Mouse (Mus musculus): ENCODE results near the gene Pld1.

The Pld1 gene

DNA sequence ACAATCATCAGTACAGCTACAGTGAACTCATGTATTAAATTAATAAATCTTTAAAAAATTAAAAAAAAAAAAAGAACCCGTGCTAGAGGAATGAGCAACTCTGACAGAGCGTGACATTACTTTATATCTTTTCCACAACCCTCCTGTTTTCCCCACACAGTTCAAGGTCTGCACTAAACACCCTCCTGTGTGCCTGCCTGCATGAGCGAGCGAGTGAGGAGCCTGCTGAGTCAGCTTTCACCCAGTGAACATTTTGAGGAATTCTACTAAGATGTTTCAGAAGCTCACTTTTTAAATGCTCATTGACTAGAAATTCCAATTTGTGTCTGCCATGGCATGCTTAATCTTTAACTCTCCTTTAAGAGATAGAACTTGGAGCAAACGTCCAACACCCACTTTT, 109.1 kb downstream of the Pld1 start:
- no peak for DNase-seq (ENCODE audit: low read depth, low spot score)

DNA sequence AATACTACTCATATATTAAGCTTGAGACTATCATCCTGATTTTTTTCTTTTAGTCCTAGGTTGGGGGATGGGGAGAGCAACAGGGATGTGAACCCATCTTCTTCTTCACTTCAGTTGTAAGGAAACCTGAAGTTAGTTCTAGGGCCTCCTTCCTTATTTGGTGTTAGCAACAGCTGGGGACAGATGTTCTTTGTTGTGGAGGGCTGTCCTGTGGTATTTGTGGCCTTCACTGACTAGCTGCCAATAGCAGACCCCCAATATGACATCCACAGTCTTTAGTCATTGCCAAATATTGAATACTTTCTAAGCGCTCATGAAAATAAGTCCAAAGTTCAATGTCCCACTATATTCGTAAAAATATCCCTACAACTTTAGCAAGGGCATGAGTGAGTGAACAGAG, 111.0 kb downstream of the Pld1 start:
- DNase-seq (ENCODE audit: low read depth, low spot score), result no peak

DNA sequence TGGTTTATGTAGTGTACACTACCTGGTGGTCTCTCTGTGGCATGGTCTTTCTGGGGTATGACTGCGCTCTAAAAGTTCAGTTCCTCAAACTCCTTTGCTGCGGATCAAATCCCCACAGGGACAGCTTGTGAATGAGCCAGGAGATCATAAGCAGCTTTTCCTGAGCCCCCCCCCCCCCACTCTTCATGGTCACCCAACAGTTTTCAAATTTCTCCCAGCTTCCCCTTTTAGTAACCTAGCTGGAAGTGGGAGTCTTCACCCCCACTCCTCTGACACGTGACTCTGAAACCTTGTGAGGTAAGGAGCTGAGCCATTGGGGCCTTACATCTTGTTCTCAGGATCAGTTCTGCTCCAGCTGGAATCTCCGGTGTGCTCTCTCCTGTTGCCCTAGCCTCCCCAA, 114.6 kb downstream of the Pld1 start:
- DNase-seq (ENCODE audit: low read depth, low spot score), result no peak

DNA sequence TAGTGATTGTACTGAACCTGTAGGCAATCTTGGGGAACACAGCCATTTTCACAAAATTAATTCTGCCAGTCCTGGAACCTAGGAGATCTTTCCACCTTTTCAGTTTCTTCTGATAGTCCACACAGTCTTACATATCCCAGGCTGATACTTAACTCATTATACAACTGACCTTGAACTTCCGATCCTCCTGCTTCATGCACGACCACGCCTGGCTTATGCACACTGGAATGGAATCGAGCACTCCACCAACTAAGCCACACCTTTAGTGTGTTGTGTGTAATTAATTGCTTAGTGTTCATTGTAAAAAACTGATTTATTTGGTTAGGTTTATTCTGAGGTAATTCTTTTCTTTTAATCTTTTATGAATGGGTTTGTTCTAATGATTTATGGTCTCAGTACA, 122.2 kb downstream of the Pld1 start:
- no peak for DNase-seq (ENCODE audit: low read depth, low spot score)

DNA sequence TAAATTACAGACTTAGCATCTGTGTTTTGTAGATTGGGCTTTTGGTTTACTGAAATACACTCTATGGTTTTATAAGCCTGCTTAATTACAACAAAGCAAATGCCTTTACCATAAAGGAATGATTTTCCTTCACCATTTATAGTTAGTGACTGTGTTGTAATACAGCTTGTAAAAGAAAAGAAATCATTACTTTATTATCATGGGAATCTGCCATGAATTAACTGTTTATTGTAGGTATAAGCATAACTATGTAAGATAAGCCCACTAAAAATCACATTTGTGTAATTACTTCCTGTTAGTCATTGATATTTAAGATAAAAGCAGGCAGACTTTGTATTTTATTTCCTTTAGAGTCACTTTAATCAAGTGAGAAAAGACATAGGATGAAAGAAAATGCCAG, 122.7 kb downstream of the Pld1 start:
- DNase-seq (ENCODE audit: low read depth, low spot score), result no peak

DNA sequence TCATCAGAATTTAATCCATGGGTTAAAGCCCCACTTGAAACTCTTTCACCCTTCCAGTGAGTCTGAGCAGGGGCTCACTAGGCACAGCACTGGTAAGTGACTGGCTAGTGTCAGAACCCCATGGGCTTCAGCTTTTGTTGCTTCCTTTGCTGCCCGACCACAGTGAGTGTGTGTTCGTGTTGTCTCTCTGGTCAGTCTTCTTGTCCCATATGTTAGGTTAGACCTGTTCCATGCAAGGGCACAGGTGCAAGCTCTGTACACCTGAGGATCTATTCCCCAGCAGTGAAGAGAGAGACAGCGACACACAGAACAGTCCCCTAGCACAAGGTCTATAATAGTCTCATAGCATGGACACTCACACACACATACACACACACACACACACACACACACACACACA, 140.7 kb downstream of the Pld1 start:
- DNase-seq (ENCODE audit: low read depth, low spot score), result no peak

DNA sequence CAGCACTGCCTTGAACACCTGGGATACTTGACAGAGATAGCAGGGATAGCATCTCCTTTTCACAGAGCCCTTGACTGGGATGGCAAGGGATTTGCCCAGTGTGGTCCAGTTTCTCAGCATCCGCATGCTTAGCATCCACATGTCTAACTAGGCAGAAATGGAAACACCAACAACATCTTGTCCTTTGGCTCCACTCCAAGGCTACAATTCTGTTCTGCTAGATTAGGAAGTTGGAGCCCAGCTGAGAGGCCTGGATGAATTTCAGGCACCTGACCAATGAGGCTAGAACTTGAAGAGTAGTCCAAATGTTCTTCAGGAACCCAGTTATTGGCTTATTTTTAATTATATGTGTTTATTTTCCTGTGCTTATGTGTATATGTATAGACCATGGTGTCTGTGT, 141.6 kb downstream of the Pld1 start:
- peak; percentile 41 for DNase-seq (ENCODE audit: low read depth, low spot score)

DNA sequence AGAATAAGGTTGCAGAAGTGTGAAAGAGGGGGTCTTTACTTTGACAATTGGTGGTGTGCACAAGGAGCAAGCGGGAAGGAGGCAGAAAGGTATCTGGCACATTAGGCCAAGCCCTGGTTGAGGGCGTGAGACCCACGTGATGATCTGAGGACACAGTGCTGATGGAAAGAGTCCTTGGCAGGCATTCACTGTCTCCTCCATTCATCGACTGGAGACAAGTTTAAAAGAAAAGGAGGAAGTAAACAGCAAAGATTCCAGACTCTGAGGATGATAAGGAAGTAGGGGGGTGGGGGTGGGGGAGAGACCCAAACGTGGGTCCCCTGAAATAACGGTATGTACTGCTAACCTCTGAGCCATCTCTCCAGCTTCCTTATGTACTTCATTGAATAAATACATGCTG, 142.5 kb downstream of the Pld1 start:
- DNase-seq (ENCODE audit: low read depth, low spot score), result peak; percentile 36

DNA sequence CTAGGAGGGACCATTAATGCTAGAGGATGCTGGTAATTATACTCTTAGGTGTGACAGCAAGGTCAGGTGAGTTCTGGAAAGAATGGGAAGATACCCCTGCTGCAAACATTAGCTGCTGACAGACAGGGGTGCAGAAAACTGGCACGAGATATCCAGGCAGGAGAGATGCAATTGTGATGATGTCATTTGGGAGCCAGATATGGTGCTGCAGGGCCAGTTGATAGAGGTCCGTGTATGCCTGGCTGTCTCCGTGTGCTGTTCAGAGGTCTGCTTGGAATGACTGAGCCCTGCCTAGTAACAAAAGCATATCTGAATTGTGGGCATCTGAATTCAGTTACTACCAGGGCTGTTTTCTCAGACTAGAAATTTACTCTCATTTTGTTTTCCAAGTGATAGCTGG, 144.7 kb downstream of the Pld1 start:
- DNase-seq (ENCODE audit: low read depth, low spot score), result no peak

DNA sequence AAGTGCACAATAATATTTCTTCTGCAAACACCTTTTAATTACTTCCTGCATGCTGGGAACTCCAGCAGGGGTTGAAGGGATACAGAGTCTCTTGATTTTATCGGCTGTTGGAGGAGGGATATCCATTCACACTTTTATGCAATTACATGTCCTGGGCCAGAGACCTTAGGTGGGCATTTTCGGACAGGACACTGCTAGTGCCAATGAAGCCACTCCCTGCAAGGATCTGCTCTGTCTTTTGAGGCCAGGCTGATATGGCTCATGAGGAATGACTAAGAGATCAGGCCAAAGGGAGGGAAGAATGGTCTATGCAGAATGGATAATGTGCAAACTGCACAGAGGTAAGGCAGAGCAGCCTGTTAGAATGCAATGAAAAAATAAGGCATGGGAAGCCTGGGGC, 145.8 kb downstream of the Pld1 start:
- DNase-seq (ENCODE audit: low read depth, low spot score), result no peak

DNA sequence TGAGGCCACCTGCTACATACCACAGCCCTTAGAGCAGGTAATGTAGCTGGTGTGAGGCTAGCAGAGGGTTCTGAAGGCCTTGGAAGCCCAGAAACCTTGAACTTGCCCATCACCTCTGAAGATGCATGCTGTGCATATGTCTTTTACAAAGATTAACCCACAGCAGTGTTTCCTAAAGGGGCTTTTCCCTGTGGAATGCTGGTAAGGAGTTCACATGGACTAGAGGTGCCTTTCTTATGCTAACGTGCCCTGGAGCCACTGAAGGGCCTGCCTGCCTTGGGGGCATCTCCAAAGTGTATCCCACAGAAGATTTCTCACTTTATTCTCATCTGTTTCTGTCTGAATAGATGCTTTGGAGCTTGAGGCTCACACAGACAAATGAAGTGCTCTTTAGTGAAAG, 152.8 kb downstream of the Pld1 start:
- no peak for DNase-seq (ENCODE audit: low read depth, low spot score)

DNA sequence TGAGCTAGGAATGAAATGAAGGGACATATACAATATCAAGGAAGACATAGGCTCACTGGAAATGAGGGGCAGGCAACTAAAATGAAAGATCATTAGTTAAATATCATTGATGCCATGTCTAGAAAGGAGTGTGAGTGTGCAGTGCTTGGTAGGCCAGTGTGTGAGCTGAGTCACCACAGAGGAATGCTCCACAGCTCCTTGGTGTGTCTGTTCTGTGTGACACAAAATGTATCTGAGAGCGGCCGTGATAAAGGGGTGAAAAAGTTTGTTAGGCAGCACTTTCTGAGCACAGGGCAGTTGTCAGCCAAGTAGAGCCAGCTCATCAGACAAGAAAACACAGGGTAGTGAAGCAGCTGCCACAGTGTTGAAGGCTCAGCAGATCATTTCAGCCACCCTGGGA, 153.2 kb downstream of the Pld1 start:
- DNase-seq (ENCODE audit: low read depth, low spot score), result no peak

DNA sequence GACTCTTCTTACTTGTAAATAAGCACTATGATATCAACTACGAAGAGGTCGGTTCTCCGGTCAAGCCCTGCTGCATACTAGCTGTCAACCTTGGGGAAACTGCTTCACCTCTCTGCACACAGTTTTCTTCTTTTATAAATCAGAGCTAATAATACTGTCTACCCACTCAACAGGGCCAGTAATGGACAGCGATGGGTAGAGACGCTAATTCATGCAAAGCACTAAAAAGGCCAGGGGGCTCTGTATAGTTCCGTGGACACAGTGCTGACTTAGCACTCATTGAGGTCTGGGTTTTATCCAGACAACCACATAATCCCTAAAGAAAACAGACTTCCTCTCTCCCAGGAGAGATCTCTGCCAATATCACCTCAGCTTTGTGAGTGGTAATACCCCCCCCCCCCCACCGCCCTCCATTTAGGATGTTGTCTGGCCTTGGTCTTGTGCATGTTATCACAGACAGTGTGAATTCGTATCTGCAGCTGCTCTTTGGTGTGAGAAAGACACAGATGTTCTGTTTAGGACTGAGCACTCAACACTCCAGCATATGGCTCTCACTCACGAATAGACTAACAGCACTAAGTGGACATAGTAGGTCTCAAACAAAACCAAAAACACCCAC, 155.3 kb downstream of the Pld1 start:
- DNase-seq (ENCODE audit: low read depth, low spot score), result no peak

DNA sequence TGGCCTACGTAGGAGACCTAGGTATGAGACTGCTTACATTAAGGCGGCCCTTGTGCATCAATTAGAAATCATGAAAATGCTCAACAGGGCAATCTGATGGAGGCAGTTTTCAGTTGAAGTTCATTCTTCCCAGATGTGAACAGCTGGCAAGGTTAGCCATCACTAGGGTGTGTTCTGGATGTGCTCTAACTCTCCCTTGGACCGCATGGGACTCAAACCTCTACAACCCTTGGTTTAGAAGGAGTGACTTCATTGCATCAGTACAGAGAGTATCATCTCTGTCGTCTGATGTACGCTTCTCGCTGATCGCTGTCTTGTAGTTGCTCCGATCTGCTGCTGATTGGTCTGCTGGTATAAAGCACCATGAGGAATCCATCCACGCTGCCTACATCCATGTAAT, 157.0 kb downstream of the Pld1 start:
- no peak for DNase-seq (ENCODE audit: low read depth, low spot score)

DNA sequence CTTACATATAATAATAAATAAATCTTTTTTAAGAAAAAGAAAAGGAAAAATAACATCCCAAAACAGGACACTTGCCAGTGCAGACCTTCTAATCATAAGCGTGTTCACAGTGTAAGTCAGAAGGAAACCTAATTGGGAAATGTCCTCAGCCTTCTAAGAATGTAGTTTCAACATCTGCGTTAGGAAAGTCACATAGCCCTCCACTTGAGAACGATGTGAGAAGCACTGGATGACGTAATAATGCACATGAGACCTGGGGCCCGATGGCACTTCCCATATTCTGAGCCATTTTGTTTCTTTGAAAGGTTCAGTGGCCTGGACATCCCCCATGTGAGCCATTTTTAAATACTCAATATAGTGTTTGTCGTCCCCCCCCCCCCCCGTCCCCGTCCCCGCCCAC, 160.7 kb downstream of the Pld1 start:
- no peak for DNase-seq (ENCODE audit: low read depth, low spot score)

DNA sequence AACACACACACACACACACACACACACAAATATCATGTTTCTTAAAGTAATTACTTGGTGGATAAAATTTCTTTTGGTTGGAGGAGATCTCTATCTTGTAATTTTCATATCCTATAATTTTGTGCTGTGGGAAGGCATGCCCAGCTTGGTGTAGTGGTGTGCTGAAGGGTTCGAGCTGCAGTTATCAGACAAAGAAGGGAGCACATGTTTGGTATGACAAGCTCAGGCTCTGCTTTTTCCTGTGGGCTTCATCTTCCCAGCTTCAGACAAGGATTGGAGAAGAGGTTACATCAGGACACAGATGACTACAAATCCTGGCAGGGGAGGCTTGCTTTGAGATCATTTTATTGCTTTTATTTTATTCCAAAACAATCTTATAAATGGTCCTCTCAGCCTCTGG, 166.5 kb downstream of the Pld1 start:
- no peak for DNase-seq (ENCODE audit: low read depth, low spot score)

DNA sequence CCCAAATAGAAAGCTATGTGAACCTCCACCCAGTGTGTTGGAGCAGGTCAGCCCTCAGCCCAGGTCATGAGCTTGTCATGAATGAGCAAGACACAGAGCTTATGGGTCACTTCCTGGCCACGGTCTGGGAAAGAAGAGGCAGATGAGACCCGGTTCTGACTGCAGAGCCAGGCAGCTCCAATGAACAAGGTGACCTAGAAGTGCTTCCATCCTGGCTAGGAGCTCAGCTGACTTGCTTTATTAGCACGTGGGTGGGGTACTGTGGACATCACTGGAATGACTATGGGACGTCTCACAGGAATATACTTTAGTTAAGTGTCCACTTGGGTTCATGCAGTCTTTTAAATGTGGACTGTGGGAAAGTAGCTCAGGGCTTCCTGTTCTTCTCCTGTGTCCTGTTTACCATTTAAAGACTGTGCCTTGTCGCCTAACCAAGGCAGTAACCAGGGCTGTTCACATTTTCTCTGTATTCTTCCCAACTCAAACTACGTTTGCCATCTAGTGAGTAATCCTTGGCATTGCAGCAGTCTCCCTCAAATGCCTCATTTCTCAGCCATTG, 169.0 kb downstream of the Pld1 start:
- peak; percentile 81 for DNase-seq (ENCODE audit: low read depth, low spot score)

DNA sequence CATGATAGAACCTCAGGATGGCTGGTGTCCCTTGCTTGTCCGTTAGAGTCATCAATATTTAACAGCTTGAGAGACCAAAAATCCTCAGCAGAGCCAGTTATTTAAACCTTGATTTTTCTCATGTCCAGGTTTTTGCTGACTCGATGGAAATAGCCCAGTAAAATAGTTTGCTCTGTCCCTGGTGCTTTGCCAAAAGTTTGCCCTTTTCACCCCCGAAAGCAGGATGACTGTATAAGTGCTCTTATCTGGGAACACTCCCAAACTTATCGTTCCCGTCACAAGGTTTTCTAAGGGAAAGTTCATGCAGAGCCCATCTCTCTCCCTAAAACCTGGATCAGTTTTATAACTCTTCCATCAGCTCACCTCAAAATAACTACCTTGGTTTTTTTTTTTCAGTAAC, 173.0 kb downstream of the Pld1 start:
- DNase-seq (ENCODE audit: low read depth, low spot score), result peak; percentile 12

DNA sequence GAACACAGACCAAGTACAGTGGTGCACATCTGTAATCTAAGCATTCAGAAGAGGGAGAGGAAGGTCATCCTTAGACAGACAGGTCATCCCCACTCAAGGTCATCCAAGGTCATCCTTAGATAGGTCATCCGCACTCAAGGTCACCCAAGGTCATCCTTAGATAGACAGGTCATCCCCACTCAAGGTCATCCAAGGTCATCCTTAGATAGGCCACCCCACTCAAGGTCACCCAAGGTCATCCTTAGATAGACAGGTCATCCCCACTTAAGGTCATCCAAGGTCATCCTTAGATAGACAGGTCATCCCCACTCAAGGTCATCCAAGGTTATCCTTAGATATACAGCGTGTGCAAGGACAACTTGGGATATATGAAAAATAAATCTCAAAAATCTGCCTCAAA, 175.4 kb downstream of the Pld1 start:
- DNase-seq (ENCODE audit: low read depth, low spot score), result no peak

DNA sequence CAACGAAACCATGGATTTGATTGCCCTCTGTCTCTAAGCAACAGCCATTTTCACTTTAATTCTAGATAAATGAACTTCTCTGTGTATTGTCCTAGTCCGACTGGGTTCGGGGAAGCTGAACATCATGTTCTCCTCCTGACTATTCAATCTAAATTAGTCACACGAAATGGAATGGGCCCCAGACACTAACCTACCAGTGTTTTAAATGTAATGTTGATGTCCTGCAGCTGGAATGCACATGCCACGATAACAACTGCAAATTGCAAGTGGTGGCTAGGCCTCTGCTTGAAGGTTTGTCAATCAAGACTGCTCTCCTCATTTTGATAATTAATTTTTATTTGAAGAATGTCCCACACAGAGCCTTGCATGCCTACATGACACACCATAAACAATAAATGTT, 203.2 kb downstream of the Pld1 start:
- DNase-seq (ENCODE audit: low read depth, low spot score), result no peak

DNA sequence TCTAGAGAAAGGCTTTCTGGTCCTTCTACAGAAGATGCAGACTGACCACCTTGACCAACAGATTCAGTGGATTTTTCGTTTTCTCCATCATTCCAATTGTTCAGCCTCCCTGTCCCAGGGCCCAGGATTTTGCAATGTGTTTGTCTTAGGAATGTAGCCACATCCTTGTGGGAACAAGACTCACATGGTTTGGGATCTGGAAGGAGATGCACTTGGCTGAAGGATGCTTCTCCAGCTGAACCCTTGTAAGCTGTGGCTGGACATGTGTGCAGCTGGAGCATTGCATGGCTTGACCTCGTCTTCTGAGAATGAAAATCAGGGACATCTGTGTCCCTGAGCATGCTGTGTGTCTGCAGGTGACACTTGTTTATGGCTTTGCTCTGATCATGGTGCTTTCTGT, 203.6 kb downstream of the Pld1 start:
- DNase-seq (ENCODE audit: low read depth, low spot score), result no peak

DNA sequence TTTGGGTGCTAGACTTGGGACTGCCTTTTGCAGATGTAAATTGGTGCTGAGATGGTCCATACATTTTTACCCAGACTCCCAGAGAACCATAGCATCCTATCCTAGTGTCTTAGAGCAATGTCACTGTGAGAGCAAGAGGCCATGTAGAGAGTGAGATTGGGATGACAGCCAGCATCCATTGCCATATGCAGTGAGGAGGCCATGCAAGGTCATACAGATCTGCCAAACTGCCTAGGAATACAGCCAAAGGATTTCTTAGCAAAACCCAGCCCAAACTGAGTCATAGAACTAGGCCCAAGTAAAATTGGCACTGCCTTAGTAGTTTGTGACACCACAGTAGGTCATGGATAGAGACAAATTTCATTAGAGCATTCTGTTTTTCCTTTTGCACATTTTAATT, 206.2 kb downstream of the Pld1 start:
- DNase-seq (ENCODE audit: low read depth, low spot score), result peak; percentile 57

DNA sequence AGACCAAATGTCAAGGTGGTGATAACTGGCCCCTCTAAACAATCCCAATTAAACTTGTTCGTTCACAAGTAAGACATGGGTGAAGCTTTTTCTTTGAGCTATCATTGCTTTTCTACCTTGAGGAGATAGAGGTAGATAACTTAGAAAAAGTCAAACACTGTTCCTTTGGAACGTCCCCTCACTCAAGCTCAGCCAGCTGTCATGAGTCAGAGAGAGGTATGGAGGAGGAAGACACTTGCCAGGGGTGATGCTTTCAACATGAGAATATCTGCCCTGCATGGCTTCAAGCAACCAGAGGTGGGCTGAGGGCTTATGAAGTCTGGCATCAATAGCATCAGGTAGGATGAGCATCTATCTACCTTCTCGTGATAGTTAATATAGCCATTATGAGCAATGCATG, 207.0 kb downstream of the Pld1 start:
- DNase-seq (ENCODE audit: low read depth, low spot score), result no peak

DNA sequence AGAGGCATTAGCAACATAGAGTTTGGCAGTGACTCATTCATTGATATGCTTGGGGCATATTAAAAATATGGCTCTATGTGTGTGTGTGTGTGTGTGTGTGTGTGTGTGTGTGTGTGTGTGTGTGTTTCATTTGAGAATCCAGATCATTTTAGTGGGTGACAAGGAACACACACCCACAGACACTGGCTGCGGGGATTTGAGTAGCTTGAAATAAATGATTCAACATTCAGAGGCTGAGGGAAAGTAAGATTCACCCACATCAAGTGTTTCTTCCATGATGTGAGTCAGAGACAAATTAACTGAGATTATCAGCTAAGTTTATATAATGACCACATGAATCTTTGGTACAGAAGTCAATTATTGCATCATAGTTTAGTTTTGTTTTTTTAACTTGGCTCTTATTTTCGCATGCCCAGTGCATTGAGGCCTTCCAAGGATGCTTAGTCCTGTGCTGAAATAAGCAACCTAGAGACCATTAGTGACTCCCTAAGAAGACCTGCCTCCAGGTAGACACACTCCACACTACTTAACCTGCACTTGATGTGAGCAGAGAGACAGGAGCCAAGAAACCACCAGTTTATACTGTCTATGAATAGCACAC, 211.3 kb downstream of the Pld1 start:
- peak; percentile 71 for DNase-seq (ENCODE audit: low read depth, low spot score)

All from brain, adult 2 months (tissue).